Mouse (Mus musculus): ENCODE measurements around the gene Chuk.

Gene Chuk

DNA sequence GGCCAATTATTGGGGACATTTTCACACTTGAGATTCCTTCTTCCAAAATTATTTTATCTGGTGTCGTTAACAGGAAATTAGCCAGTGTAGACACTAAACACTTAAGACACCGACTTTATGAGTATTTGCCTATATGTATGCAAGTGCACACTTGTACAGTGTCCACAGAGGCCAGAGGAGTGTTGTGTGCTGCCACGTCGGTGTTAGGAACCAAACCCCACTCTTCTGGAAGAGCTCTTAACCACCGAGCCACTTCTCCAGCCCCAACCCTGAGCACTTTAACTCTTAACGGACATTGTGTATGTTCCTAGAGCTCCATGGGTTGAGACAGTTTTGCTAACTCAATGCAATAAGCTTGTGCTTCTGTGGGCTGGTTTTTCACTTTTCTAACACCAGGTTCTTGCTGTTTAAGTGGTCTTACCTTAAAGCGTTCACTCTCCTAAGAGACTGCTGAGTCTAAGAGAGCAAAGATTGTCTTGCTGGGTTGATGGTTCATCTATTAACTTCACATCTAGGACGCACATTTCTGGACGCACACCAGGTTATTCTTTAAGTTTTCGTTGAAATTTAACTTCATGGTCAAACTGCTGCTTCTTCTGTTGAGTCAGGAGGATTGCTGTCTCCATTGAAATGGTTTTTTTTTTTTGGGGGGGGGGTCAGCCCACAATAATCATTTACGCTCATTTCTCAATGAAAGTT, 75.1 kb downstream of the Chuk start:
- no peak for DNase-seq

DNA sequence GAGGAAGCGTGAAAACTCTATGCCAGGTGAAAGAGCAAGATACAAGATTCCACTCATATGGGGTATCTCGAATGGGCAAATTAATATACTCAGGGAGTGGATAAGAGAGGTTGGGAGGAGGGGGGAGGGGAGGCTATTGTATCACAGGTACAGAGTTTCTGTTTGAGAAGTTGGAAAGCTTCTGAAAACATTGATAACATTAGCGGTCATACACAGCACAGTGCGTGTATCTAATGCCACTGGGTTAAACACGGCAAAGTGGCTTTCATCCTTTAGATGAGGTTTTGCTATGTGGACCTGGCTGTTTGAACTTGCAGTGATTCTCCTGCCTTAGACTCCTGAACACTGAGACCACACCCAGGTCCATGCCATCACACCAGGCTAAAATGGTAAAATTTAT, 77.3 kb downstream of the Chuk start:
- DNase-seq = no peak

DNA sequence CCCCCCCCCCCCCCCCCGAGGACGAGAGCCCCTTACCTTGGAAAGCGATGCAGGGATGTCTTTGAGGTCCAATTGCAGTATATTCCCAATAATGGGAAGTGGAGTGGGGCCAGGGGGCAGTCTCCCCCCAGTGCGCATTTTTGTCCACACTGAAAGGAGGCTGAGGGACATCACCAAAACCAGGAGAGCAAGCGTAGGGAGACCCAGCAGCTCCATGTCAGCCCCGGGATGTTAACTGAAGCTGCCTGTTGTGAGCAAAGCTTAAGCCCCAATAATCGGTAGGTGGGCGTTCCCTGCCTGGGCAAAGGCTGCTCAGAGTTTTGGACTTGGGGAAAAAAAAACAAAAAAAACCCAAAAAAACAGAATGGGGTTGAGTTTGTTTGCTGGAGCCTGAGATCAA, 78.3 kb downstream of the Chuk start, which contains the start of gene Cyp2c23:
Gene Cyp2c23, minus strand, starts transcription at position 237 of the 400 bp plus-strand sequence.
- no peak for DNase-seq

DNA sequence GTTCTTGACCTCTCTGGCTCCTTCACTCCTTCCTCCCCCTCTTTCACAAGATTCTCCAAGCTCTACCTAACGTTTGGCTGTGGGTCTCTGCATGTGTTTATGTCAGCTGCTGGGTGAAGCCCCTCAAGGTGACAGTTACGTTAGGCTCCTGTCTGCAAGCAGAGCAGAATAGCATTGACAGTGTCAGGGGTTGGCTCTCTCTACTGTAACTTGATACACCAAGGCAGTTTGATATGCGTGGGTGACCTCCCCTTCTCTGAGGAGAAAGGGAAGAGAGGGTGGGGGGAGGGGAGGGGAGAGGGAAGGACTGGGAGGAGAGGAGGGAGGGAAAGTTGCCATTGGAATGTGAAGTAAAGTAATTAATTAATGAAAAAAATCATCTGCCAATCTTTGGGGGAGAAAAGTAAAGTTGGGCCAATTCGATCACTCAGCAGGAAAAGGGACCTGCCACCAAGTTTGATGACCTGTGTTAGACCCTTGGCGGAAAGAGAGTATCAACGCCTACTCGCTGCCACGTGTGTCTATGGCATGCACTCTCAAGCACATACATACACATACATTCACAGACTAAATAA, 80.2 kb downstream of the Chuk start:
- DNase-seq = peak; percentile 23

DNA sequence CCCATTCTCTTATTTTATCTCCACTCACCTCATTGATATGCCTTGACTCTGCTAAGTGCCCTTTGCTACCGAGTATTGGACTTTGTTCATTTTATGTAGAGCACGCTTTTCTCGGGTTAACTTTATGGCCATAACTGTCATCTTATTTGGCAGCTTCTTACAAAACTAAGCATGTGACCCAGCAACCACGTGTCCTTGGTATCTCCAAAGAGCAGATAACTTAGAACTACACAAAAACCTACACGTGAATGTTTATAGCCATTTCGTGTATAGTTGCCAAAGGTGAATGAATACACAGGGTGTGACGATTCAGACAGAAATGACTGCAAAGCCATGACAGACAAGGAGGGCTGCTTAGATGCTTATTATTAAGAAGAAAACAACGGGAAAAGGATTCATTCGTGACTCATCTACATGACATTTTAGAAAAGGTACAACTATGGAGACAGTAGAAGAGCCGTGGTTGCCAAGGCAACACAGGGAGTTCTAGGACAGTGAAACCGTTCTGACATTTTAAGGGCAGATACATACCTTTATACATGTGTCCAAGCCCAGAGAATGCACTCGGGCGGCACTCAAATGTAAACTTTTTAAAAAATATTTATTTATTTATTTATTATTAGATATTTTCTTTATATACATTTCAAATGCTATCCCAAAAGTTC, 82.2 kb downstream of the Chuk start:
- no peak for DNase-seq

Data from embryo, embryonic 11 days (tissue).